Mouse (Mus musculus) telencephalon, adult 2 months (tissue): Measurements from ENCODE around the gene Phgdh.

Source experiments
- DNase-seq: peaks from one replicate; pipeline ENCODE4 v3.0.0-alpha.2; 2011; ENCODE audit warnings: low read depth, low spot score

Gene Phgdh

DNA sequence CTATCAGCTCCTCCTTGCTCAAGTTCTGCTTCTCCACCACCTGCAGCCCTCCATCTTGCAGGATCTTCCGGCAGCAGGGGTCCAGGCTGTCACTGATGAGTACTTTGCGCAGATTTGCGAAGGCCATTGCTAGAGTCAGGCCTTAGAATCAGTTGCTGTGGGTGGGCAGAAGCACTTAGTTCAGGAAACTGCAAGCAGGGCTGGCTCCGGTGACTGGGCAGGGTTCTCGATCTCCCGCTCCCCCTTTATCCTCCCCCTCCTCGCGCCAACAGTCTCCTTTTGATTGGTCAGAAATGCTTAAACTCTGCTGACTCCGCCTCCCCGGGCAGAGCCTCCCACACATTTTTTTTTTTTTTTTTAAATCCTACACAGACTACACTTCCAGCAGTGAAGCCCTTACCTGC, at the start of gene Phgdh:
Phgdh (minus strand) TSS at position 285 of the 404 bp plus-strand sequence.
- peak; percentile 31 for DNase-seq

DNA sequence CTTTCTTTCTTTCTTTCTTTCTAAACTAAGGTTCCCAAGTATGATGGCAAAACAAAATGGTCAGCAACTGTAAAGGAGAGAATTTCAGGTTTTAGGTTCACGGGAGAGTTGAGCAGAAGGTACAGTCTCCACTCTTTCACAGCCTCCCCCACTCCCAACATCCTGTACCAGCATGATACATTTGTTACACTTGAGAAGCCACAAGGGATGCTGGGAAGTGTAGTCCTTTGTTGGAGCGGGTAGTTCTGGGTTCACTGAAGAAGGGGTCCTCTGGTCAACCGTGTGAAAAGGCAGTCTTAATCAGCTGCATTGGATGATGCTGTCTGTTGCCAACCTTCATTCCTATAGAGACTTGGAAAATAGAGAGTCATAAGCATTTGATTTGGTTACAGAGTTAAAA, 49.5 kb upstream of the Phgdh start:
- no peak for DNase-seq

DNA sequence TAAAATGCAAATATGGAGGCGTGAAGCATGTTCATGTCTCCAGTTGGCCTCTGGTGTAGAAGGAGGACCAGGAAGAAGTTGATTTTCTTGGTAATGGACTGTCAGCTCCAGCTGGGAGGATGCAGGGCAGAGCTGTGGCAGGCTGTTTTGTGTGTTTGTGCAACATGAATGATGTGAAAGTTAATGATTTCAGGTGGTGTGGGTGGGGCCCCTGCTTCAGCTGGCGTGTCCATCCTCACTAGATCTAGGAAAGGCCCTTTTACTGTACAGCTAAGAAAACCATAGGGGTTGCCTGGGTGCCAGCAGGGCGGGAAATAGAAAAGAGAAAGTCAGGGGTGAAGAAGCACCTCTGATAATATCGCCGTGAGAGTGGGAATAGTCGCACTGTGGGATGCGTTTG, 48.0 kb upstream of the Phgdh start:
- DNase-seq, result no peak

DNA sequence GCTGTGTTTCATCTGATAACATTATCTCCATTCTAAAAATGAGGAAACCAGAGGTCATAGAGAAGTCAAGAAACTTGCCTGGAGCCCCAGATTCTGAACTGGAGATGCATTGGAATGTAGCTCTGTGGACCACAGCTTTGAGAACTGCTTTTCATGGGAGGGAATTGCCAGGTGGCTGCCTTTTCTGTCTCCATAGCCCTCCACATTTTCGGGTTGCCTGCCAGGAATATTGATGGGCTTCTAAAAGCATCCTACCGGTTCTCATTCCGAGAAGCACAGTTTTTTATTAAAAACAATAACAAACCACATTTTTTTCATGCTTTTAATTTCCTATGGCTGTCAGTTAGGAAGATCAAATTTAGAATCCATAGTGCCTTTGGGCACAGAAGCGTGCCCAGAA, 47.3 kb upstream of the Phgdh start:
- no peak for DNase-seq

DNA sequence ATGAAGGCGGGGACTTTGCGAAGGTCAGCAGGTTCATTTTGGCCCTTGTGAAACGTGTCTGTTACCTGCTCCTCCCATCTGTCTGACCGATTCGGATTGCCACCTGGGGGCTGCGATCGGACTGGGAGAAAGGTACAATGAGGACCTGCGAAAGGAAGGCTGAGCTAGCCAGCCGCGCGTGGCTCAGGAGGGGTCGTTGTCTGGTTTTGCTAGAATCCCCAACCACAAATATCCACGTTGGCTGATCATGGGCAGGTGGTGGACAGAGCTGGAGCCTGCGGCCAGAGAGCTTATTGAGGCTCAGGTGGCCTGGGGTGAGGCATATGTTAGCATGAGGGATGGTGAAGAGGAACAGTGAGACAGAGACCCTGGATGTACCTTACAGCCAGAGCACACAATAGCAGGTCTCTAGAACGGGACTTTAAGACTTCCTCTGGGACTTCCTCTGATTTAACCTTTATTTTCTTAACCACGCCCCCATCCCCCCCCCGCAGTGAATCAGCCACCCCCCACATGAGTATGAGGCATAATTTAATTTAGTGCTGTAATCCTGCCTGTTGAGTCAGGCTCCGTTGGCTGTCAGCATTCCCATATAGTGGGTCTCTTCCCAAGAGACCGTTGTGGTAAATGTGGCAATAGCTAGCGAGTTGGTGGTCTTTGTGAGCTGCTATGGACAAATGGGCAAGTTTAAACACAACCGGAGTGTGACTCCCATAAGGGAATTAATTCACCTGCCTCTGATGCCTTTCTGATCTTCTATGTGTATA, 43.4 kb upstream of the Phgdh start:
- DNase-seq, result no peak

DNA sequence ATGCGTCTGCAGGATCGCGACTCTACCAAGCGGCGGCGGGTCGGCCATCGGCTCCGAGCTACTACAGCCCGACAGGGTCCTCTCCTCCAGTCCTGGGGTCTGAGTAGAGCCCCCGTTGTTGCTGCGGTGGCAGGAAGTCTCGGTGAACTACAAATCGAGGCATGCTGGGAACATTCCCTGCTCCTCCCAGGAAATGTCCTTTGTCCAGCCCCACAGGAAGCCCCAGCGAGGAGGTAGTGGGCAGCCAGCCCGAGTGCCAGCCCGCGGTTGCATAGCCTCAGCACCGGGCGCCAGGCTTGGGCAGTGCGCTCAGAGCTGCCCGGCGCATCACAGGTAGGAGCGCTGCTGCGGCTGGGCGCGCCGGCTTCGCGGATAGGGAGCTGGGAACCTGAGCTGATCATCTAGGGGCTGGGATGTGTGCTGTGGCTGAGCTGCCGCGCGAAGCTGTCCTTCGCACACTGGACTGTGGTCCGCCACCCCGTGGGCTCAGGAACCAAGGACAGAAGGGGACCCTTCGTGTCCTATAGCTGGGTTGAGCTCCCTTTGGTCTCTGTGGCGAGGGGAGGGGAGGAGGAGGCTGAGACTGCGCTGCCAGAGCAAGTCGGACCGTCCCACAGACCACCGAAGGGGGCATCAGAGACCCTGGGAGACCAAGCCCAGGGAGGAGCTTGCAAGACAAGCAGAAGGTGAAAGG, 42.6 kb upstream of the Phgdh start, which contains the start of gene Zfp697:
Zfp697 (plus strand) TSS at position 216 of the 694 bp plus-strand sequence.
- peak; percentile 68 for DNase-seq

DNA sequence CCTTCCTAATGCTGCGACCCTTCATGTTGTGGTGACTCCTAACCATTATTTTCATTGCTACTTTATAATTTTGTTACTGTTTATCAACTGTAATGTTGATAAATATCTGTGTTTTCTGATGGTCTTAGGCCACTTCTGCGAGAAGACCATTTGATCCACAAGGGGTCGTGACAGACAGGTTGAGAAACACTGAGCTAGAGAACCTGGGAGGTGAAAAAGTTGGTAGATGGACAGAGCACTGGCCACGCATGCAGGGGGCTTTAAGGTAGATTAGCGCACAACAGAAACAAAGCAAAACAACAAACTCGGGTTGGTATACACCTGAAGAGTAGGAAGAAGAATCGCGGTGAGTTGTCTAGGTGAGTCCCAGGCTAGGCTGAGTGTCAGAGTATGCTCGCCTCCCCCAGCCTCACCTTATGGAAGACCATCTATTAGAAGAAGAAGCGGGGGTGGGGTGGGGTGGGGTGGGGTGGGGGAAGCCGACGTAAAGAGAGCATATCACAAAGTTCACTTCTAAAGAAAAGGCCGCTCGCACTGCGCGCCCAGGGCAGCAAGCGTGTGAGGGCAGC, 42.0 kb upstream of the Phgdh start:
- no peak for DNase-seq

DNA sequence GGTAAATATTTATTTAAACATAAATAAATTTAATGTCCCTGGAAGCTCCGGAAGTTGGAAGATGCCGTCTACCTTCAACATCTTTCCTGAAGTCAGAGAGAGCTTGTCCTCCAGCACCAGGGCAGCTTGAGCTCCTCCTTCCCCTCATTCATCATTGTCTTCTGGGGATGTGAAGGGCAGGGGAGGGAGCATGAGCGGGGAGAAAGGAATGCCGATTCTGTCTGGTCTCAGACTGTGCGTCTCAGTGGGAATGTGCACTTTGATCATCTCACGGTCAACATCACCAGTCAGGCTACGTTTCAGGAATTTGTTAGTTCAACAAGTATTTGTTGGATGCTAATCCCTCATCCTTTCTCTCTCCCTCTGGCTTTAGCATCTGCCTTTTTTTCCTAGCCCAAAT, 39.4 kb upstream of the Phgdh start:
- no peak for DNase-seq

DNA sequence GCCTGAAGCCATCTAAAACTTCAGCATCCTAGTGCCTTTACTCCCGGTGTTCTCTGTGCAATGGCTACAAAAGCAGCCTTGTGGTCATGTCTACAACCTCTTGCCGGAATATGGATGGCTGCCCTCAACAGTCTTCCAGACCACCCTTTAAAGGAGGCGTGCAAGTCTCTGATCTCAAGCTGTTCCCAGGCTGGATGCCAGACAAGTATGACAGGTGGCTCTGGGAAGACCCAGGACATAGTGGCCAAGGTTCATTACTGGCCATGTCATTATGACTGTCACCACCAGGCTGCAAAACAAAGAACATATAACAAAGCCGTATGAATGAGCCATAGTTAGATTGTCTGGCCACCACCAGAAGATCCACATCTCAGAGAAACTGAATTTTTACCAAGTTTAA, 38.5 kb upstream of the Phgdh start:
- DNase-seq, result no peak

DNA sequence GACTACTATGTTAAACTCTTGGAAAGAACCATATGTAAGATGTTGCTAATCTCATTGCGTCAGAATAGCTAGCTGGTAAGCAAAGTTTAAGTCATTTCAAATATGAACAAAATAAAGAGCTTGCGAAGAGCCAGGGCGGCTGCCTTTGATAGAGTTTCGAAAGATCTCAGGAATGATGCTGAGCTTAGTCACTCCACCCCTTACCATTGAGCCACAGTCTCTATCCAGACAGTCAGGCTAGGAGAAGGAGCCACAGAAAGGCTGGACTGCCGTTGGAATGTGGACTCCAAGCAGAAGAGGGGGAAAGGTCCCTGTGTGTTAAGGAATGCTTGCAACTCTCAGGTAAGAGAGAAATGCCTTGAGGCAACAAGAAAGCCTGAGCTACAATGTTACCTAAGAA, 35.2 kb upstream of the Phgdh start:
- no peak for DNase-seq

DNA sequence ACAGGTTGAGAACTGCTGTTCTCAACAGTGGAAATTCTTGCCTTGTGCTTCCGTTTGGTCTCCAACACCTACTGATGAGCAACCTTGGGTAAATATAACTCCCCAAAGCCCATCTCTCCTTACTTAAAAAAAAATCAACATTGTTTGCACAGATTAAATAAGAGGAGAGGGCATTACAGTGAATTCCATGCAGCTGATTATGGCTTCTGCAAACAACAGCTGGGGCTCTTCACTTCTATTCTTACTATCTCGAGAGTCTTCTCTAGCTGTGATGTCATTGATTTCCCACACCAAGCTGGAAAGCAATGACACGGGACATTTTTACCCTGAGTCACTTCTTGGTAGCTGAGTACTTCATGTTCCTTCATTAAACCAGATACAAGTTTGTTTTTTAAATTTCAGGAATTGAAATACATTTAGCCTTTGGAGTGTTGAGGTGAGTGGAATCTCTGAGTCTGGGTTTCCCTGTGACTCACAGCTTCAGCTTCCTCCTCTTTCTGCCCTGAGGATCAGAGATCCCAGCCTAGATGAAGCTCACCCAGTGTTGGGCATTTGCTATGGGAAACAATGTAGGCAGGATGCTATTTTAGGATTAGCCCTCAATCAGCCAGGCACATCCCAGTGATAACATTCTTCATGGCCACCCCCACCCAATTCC, 34.4 kb upstream of the Phgdh start:
- DNase-seq, result no peak

DNA sequence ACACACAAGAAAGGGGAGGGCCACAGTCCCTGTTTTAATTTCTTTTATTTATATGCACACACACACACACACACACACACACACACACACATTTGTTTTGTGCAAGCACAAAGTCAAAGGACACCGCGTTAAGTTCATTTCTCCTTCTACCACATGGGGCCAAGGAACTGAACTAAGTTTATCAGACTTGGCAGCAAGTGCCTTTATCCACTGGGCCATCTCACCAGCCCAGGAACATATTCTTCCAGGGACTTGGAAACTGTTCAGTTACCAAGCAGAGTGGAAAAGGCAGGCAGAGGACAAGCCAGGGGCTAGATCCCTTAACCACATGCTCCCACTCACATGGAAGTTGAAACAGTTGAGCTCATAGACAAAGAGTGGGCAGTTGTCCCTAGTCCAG, 29.0 kb upstream of the Phgdh start:
- DNase-seq, result no peak

DNA sequence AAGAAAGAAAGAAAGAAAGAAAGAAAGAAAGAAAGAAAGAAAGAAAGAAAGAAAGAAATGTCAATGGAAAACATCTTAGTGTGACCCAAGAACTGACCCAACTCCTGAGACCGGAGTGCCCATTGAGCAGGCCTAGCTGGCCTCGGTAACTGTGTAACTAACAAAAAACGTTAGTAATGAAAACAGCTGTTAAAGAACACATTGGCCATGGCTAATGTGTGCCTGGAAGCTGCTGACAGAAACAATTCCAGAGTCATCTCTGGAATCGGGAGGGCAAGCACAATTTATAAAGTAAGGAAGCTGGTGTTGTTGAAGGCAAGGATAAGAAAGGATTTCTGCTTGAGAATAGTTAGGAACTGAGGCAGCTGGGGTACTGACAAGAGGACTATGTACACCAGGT, 28.5 kb upstream of the Phgdh start:
- no peak for DNase-seq

DNA sequence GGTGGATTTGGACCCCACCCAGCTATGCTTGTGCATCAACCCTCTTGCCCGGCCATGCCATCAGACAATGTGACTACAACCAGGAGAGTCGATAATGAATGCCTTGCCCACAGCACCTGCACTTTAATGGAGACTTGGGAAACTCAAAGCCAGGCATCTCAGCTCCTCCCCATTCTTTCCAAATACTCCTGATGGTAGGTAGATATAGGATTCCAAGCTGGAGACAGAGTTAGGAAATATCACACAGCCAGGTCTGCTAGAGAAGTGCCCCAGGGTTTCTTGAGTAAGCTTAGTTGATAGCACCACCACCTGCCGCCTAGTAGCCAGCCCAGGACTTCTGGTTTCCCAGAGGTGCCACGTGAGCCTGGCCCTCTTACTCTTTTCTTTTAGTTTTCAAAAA, 27.0 kb upstream of the Phgdh start:
- no peak for DNase-seq

DNA sequence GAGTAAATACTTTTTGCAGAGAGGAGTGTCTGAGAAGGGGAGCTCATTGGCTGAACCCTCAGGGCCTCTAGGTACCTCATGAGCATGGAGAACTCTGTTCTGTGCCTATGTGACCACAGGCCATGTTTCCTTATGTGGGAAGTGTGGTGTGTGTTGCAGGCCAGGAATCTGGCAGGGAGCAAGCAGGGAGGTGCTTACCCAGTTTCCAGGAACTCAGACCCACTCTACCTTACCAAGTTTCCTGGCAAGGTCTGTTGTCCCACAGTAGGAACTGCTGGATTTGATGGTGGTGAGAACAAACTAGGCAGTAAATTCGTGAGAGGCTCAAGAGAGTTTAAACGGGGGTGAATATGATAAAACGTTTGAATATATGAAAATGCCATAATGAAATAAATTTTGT, 26.3 kb upstream of the Phgdh start:
- no peak for DNase-seq

DNA sequence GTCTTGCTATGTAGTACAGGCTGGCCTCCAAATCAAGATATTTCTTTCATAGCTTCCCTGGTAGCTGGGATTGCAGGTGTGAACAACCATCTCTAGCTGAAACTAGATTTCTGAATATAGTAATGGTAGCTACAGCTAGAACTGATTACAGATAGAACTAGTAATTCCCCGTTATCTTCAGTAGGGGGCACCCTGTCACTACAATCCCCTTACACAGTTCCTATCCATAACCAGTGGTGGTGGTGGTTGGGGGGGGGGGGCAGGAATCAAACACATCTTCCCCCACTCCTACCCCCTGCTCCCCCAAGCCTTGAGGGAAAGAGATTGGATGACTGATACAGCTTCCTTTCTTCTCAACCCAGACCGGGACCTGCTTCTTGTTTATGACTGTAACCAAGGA, 23.0 kb upstream of the Phgdh start:
- DNase-seq, result no peak

DNA sequence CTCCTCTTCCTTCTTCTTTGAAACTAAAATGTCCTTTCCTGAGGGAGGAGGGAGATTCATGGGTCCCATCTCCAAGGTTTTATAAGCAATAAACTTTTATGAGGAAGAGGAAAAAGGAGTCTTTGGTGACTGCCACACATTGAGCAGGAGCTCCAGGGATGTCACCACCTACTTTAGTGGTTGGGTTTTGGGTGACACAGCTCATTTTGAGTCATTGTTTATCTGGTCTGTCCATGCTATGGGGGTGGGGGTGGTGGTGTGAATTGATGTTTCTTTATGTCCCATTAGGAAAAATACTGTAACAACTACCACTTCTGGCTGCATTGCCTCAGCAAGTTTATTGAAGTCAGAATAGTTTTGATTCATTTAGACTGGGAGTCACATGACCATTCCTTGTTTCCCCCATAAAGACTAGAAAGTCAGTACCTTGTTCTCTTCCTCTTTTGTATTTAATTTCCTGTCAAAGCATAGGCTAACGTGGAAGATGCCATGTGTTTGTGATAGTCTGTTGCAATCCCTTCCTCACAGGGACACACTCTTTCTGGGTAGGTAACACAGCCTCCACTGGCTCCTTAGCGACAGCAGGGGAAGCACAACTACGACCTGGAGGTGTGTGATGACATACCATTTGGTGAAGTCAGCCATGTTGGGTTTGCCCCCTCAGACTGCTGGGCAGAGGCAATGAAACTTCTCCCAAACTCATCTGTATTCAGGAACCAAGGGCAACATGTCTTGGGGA, 17.0 kb upstream of the Phgdh start:
- DNase-seq, result no peak

DNA sequence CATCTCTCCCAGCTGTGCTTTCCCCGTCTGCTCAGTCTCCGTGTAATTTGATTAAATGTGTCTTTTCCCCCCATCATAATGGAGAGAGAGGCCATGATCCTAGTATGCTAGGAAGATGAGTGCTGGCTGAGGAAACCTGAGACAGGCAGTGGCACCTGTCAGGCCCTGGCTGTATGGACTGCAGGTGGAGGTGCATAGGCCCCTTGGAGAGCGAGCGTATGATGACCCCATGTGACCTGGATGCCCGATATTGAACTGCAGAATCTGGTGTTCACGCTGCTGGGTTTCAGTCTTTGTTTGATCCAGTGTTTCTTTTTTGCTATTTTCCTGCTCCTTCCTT, 16.2 kb upstream of the Phgdh start:
- DNase-seq, result no peak

DNA sequence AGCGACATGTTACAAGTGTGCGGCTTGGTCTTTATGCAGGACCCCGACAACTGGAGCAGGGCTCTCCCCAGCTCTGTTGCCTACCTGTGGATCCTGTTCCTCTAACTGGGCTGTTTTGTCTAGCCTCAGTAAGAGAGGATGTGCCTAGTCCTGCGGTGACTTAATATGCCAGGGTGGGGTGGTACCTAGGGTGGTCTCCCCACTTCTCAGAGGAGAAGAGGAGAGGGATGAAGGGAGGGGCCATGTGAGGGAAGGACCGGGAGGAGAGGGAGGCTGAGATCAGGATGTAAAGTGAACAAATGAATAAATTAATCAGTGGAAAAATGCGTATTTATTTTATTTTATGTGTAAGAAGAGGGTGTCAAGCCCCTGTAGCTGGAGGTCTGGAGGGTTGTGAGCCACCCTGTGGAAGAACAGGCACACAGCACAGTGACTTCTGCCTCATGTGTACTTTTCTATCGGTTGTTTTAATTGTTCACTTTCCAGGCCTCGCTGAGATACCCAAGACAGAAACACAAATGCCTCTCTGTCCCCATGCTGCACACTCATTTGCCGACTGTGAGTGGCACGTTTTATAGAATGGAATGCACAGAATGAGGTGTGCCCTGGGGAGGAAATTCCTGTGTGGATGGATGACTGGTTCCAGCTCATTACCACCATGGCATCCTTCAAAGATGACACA, 15.7 kb upstream of the Phgdh start:
- DNase-seq, result no peak

DNA sequence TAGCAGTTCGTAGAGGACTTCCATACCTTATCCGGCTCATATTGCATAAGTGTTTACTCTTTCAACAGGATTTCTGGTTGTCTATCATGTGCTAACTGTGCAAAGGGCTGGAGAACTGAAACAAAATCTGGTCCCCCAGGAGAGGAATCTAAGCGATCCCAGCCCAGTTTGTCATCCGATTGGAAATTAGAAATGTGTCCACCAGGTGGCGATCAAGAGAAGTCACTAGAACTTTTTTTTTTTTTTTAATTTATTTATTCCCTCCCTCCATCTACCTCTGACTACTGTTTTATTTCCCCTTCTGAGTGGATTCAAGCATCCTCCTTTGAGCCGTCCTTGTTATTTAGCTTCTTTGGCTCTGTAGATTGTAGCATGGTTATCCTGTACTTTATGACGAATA, 14.1 kb upstream of the Phgdh start:
- DNase-seq, result no peak

DNA sequence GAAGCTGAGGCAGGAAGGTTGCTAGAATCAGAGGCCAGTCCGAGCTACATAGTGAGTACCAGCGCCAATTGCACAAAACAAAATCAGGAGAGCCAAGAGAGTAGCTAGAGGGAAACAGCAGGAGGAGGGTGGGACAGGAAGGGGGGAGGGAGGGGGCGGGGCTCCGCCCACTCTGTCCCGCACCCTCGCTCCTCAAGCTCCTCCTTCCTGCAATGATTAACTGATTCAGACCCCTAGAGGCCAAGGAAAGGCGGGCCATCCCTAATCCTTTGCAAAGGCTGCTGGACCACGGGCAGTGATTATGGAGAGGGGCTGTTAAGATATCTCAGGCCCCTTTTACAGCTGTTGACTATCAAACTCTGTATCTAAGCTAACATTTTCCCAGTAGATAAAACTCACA, 8.9 kb upstream of the Phgdh start:
- DNase-seq, result no peak
